Mouse (Mus musculus) kidney, adult 2 months (tissue): ENCODE results near the gene Slc41a3.

Experiments
- CTCF ChIP-seq: fragments of 200-500 bp; conservative IDR thresholded peaks from 2 replicates; pipeline ENCODE4 v1.5.1; 2011; ENCODE audit warnings: low read depth, mild to moderate bottlenecking, control low read depth, low read length, moderate library complexity, mixed read lengths; ENCODE audit not compliant: insufficient read depth, insufficient read length
- POLR2A ChIP-seq: fragments of 200-500 bp; IDR thresholded peaks from one replicate; pipeline ENCODE4 v1.6.1; 2011; ENCODE audit warnings: low read depth, low read length, control low read depth

DNA sequence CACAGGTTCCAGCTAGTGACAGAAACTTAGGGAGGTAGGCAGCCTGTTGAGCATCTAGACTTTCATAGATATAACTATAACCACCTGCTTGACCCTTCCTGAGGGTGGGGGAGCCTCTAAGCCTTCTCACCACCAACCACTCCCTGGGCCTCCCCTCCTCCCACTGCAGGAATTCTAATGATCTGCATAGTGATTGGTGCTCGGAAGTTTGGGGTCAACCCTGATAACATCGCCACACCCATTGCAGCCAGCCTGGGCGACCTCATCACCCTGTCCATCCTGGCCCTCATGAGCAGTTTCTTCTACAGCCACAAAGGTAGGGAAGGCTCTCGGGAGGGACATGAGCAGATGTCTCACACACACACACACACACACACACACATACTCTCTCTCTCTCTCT lies 30.6 kb downstream of the Slc41a3 start:
- TF ChIP-seq CTCF (no peak), POLR2A (no peak)
